7 mouse cellular contexts compared by ENCODE assay signal in genomic region chr7:140942341-140942740, GRCm38 (mm10). TPM values are rescaled to one million over a fixed set of nuclear protein-coding genes. Genes with fewer than 3 reads are reported as not detected.
A peak's percentile ranks its signal among the peaks of the same experiment; 100 is the strongest.
DNase-seq lines count a peak whose midpoint lies in the region; ATAC-seq and TF ChIP-seq lines count a peak whose summit lies in the region.

No protein-coding gene starts in this region.

- TF ChIP-seq POLR2A in limb, embryonic 14.5 days (IDR thresholded peaks at IDR 0.05; ENCODE audit: borderline replicate concordance, extremely low read depth, insufficient read depth, insufficient read length) = no peak

- H3K27me3 ChIP-seq in forebrain, embryonic 13.5 days = 0 out of 2 replicates have a peak, but pooled peaks cover 7% of the 10 kb centered on the region
- no peaks in the 10 kb centered on the region for H3K27me3 ChIP-seq in limb, embryonic 14.5 days (ENCODE audit: control insufficient read depth, insufficient read depth, low read length)
- H3K27me3 ChIP-seq in stomach, embryonic 16.5 days (ENCODE audit: control insufficient read depth, insufficient read depth, low read length) = no peaks in the 10 kb centered on the region

- peak; percentile 20 for DNase-seq in ovary, postnatal 36 days (ENCODE audit: low spot score)
- no peak for DNase-seq in ovary, postnatal 10 days (ENCODE audit: low spot score)
- DNase-seq in limb, embryonic 14.5 days (ENCODE audit: low spot score) = no peak
- DNase-seq in spleen, postnatal 14 days (ENCODE audit: low spot score in 2 of 2) = no peak
- DNase-seq in urinary bladder, postnatal 14 days (ENCODE audit: low spot score) = no peak

- H3K4me3 ChIP-seq in forebrain, embryonic 13.5 days = peak overlapping the region; percentile 48
- H3K4me3 ChIP-seq in limb, embryonic 14.5 days (replicated peaks; ENCODE audit: low read length) = peak overlapping the region; percentile 50
- H3K4me3 ChIP-seq in stomach, embryonic 16.5 days (replicated peaks; ENCODE audit: low read length) = peak overlapping the region; percentile 58

- H3K27ac ChIP-seq in forebrain, embryonic 13.5 days = no peak overlapping the region
- H3K27ac ChIP-seq in limb, embryonic 14.5 days (replicated peaks; ENCODE audit: low read depth, low read length) = peak overlapping the region; percentile 90
- H3K27ac ChIP-seq in stomach, embryonic 16.5 days (ENCODE audit: low read length) = peak overlapping the region; percentile 97

- peak overlapping the region; percentile 63 for H3K4me2 ChIP-seq in forebrain, embryonic 13.5 days
- H3K4me2 ChIP-seq in limb, embryonic 14.5 days (replicated peaks; ENCODE audit: low read depth, low read length, severe bottlenecking) = peak overlapping the region; percentile 69
- peak overlapping the region; percentile 65 for H3K4me2 ChIP-seq in stomach, embryonic 16.5 days (ENCODE audit: low read depth, low read length)

- peaks cover 25% of the 10 kb centered on the region for H3K4me1 ChIP-seq in forebrain, embryonic 13.5 days
- H3K4me1 ChIP-seq in limb, embryonic 14.5 days (ENCODE audit: control insufficient read depth, insufficient read depth, low read length) = peaks cover 27% of the 10 kb centered on the region
- H3K4me1 ChIP-seq in stomach, embryonic 16.5 days (ENCODE audit: control insufficient read depth, insufficient read depth, low read length) = peaks cover 26% of the 10 kb centered on the region

- peak overlapping the region; percentile 70 for H3K9ac ChIP-seq in forebrain, embryonic 13.5 days
- H3K9ac ChIP-seq in limb, embryonic 14.5 days (ENCODE audit: low read depth, low read length, severe bottlenecking) = peak overlapping the region; percentile 73
- peak overlapping the region; percentile 86 for H3K9ac ChIP-seq in stomach, embryonic 16.5 days (ENCODE audit: low read length)

- peaks cover 13% of the 10 kb centered on the region; the same call in 1 of the 2 replicates for H3K36me3 ChIP-seq in forebrain, embryonic 13.5 days (ENCODE audit: poor library complexity, severe bottlenecking)
- peaks cover 26% of the 10 kb centered on the region for H3K36me3 ChIP-seq in limb, embryonic 14.5 days (ENCODE audit: control insufficient read depth, insufficient read depth, low read length)
- 0 out of 2 replicates have a peak, but pooled peaks cover 4% of the 10 kb centered on the region for H3K36me3 ChIP-seq in stomach, embryonic 16.5 days (ENCODE audit: control insufficient read depth, insufficient read depth, low read length)

- no peaks in the 10 kb centered on the region for H3K9me3 ChIP-seq in forebrain, embryonic 13.5 days (replicated peaks)
- H3K9me3 ChIP-seq in limb, embryonic 14.5 days (ENCODE audit: control insufficient read depth, low read length) = no peaks in the 10 kb centered on the region
- H3K9me3 ChIP-seq in stomach, embryonic 16.5 days (replicated peaks; ENCODE audit: control insufficient read depth, low read length) = no peaks in the 10 kb centered on the region

- WGBS in forebrain, embryonic 13.5 days = 64% methylated on average over 9 of the region's 9 CpGs
- WGBS in limb, embryonic 14.5 days = 58% methylated on average over 9 of the region's 9 CpGs
- WGBS in stomach, embryonic 16.5 days = 29% methylated on average over 9 of the region's 9 CpGs

- peak; percentile 12; the same call in 1 of the 2 replicates for ATAC-seq in forebrain, embryonic 13.5 days
- ATAC-seq in limb, embryonic 14.5 days (ENCODE audit: low FRiP score, low read depth) = no peak
- no peak for ATAC-seq in stomach, embryonic 16.5 days (ENCODE audit: insufficient read depth, low FRiP score)

RNA-seq across cellular contexts. Expression of gene Pgghg, which starts 1.1 kb away (rescaled TPM):
- polyA plus RNA-seq in forebrain, embryonic 13.5 days (2015; fragmentation: Nextera tagmentation; extraction: Ambion mirVana) = 8.2 and 9.4 TPM in 2 replicates
- polyA plus RNA-seq in limb, embryonic 14.5 days (2012; rRNA removed) = 52.8 and 68.8 TPM in 2 replicates
- polyA plus RNA-seq in limb, embryonic 14.5 days (2014; fragmentation: Nextera tagmentation; extraction: Ambion mirVana) = 26.7 and 31.3 TPM in 2 replicates
- 25.6 and 27.3 TPM in 2 replicates for polyA plus RNA-seq in stomach, embryonic 16.5 days (2015; fragmentation: Nextera tagmentation; extraction: Ambion mirVana)

RNA-seq across cellular contexts. Expression of gene Ifitm5, which starts 7.8 kb away (rescaled TPM):
- polyA plus RNA-seq in forebrain, embryonic 13.5 days (2015; fragmentation: Nextera tagmentation; extraction: Ambion mirVana) = 0.45 and 0.64 TPM in 2 replicates
- polyA plus RNA-seq in limb, embryonic 14.5 days (2012; rRNA removed) = 30.9 and 34.4 TPM in 2 replicates
- polyA plus RNA-seq in limb, embryonic 14.5 days (2014; fragmentation: Nextera tagmentation; extraction: Ambion mirVana) = 32.3 and 44.3 TPM in 2 replicates
- polyA plus RNA-seq in stomach, embryonic 16.5 days (2015; fragmentation: Nextera tagmentation; extraction: Ambion mirVana) = 3.8 and 4.4 TPM in 2 replicates

RNA-seq across cellular contexts. Expression of gene Gm45717, which starts 13.4 kb away (rescaled TPM):
- polyA plus RNA-seq in forebrain, embryonic 13.5 days (2015; fragmentation: Nextera tagmentation; extraction: Ambion mirVana) = not detected in 2 replicates
- polyA plus RNA-seq in limb, embryonic 14.5 days (2012; rRNA removed) = not detected in 2 replicates
- polyA plus RNA-seq in limb, embryonic 14.5 days (2014; fragmentation: Nextera tagmentation; extraction: Ambion mirVana) = not detected in 2 replicates
- not detected in 2 replicates for polyA plus RNA-seq in stomach, embryonic 16.5 days (2015; fragmentation: Nextera tagmentation; extraction: Ambion mirVana)

RNA-seq across cellular contexts. Expression of gene Ifitm2, which starts 13.4 kb away (rescaled TPM):
- polyA plus RNA-seq in forebrain, embryonic 13.5 days (2015; fragmentation: Nextera tagmentation; extraction: Ambion mirVana) = 147 and 153 TPM in 2 replicates
- 1,234 and 1,466 TPM in 2 replicates for polyA plus RNA-seq in limb, embryonic 14.5 days (2012; rRNA removed)
- 1,822 and 1,827 TPM in 2 replicates for polyA plus RNA-seq in limb, embryonic 14.5 days (2014; fragmentation: Nextera tagmentation; extraction: Ambion mirVana)
- 1,006 and 1,276 TPM in 2 replicates for polyA plus RNA-seq in stomach, embryonic 16.5 days (2015; fragmentation: Nextera tagmentation; extraction: Ambion mirVana)

RNA-seq across cellular contexts. Expression of gene Nlrp6, which starts 21.6 kb away (rescaled TPM):
- polyA plus RNA-seq in forebrain, embryonic 13.5 days (2015; fragmentation: Nextera tagmentation; extraction: Ambion mirVana) = 0.22 and 0.28 TPM in 2 replicates
- 0.05 TPM in 2 replicates for polyA plus RNA-seq in limb, embryonic 14.5 days (2012; rRNA removed)
- 0.08 TPM in 1 of 2 replicates, not detected in the other for polyA plus RNA-seq in limb, embryonic 14.5 days (2014; fragmentation: Nextera tagmentation; extraction: Ambion mirVana)
- 9.9 and 10.0 TPM in 2 replicates for polyA plus RNA-seq in stomach, embryonic 16.5 days (2015; fragmentation: Nextera tagmentation; extraction: Ambion mirVana)
